Mouse (Mus musculus) right cerebral cortex, postnatal 36 days (tissue): ENCODE data around the gene Rhbdl3.

ENCODE experiments used
- DNase-seq, 2 experiments: peaks; one replicate each; pipeline ENCODE4 v3.0.0; 2022; ENCODE audit warnings: low spot score in 2 of 2, mixed read lengths in 1 of 2

Gene Rhbdl3

DNA sequence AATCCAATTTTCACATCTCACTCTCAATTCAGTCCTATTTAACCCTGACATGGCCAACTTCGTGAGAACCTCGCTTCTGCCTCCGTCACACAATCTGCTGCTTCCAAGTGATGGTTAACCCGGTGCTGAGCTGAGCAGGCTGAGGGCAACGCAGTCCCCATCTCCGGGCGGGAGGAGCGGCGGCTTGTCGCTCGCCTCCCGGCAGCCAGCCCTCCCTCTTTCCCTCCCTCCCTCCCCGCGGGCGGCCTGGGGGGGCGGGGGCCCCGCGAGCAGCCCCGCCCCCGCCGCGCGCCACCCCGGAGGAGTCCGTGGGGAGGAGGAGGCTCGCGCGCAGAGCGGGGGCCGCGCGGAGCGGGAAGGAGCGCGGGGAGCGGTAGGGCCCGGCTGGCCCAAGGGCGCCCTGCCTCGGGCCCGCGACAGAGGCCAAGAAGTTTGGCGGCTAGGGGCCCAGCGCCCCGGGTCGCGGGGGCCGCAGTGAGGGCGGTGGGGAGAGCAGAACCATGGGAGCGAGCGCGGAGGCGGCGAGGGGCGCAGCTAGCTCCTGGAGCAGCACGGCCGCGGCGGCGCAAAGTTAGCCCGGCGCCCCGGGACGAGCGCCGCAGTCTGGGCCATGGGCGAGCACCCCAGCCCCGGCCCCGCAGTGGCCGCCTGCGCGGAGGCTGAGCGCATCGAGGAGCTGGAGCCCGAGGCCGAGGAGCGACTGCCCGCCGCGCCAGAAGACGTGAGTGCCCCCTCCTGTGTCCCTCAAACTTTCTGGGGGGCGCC is at the start of gene Rhbdl3:
TSS of gene Rhbdl3 (plus strand) at position 362 of the 765 bp plus-strand sequence.
- peak; percentile 26 to 45 for DNase-seq

DNA sequence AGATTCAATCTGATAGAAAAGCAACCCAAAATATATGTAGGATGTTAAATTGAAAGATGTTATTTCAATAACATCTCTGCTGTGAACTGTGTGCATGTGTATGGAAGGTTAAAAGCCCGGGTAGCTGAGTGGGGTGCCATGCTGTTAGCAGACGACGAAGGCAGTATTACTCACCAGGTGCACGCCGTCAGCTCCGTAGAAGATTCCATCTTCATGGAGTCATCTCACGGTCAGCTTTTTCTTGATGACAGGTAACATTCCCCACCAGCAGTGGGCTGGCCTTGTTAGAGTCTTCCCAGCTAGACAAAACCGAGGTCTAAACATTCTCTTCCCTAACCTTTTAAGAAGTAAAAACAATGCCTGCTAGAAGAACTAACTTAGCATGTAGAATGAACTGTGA is 36.6 kb upstream of the Rhbdl3 start:
- no peak for DNase-seq

DNA sequence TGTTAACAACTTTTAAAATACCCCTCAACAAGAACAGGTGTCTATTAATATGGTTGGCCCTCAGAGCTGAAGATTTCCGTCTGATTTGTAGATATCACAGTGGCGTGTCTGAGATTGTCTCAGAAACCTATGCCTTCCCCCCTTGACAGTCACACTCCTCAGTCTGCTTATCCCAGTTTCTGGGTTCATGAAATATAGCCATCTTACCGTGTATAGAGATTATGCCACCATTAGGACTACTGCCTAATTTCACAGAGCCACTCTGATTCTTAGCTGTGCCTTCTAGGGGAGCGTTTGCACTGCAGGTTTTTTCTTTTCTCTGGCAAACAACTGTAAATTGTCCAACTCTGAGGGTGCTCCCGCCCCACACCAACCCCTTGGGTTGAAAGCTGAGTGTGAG is 29.6 kb upstream of the Rhbdl3 start:
- no peak for DNase-seq

DNA sequence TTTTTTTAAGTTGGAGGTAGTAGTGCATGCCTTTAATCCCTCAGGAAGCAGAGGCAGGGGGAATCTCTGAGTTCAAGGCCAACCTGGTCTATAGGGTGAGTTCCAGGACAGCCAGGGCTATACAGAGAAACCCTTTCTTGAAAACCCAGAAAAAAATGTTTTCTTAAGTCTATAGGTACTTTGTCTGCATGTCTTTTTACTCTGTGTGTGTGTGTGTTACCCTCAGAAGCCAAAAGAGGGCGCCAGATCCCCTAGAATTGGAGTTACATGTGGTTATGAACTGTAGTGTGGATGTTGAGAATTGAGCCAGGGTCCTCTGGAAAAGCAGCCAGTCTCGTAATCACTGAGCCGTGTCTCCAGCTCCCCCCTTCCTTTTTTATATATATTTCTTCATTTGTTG is 25.7 kb upstream of the Rhbdl3 start:
- no peak for DNase-seq

DNA sequence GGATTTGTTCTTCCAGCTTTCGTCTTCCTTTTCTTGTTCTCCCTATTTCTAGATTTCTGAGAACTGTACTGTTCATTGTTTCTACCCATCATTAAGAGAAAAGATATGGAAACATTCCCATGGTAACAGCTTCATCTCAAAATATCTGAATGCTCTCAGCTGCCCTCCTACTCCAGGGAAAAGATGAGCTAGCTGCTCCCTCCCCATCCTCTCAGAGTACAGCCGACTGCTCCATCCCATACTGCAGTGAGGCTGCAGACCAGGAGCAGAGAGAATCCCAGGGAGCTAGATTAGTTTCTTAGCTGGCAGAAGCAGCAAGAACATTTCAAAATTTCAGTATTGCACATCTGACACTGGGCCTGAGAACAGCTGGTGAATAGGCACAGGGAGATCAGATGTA is 22.7 kb upstream of the Rhbdl3 start:
- no peak for DNase-seq

DNA sequence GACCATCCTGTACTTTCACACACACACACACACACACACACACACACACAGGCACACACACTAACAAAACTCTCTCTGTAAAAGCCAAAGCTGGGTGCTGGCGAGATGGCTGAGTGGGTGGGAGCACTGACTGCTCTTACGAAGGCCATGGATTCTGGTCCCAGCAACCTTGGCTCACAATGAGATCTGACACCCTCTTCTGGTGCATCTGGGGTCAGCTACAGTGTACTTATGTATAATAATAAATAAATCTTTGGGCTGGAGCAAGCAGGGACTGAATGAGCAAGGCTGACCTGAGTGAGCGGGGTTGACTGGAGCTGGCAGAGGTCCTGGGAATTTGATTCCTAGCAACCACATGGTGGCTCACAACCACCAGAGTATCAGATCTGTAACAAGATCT is 16.9 kb upstream of the Rhbdl3 start:
- DNase-seq = no peak

DNA sequence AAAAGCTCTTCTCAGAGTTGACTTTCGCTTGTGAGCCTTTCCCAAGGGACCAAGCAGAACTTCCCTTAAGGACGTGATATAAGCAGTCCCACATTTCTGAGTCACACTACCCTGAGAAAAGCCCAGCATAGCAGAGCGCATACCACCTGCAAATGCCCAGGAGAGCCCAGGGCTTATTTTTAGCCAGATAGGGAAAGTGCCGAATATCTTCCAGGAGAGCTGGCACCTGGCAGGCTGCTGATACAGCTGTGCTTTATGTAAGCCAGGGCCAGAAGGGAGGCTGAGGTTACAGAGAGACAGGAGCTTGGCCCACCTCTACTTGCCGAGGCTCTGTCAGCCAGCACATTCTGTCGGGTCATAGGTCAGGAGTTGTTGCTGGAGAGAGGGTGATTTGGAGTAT is 16.1 kb upstream of the Rhbdl3 start:
- DNase-seq = no peak

DNA sequence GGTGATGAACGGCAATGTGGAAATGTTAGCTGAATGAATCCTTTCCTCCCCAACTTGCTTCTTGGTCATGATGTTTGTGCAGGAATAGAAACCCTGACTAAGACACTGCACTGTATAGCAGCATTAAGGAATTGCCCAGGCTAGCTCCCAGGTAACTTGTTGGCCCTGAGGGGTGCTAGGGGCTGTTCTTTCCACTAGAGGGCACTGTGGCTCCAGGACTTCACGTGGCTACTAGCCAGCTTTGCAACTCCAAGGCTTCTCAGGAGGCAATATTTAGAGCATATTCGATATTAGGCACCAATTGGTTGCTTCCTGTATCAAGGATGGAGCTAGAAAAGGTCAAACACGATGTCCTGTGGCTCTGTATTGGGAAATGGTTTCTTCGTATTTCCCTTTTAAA is 13.6 kb upstream of the Rhbdl3 start:
- DNase-seq = peak; percentile 37 to 45

DNA sequence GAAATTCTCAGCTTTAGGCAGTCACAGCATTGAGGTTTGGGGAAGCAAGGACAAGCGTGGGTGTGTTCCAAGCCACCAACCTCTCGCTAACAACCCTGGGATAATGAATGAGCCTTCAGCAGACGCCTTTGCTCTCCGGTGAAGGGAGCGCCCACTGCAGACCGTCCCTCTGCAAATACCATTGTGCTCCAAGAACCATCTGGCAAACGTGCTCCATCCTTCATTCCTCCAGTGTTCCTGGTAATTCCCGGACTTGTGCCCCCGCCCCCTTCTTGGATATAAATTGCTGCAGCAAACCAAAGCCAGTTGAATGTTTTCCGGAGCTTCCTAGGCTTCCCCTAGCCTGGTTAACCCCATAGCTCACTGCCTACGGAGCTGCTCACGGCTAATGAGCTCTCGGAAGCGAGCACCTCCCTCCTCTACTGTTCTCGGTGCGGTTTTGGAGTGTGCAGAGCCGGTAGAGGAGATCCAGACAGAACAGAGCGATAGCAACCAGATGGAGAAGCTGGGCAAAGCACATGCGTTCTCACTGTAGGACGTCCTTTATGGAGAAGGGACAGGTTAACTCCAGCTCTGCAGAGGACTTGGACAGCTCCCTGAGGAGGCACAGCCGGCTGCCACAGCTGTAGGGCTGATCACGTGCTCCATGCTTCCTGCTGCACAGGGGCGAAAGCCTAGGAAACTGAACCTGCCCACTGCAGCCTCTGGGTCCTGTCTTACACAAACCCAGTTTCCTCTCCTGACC is 10.8 kb upstream of the Rhbdl3 start:
- DNase-seq = peak; percentile 62 to 73

DNA sequence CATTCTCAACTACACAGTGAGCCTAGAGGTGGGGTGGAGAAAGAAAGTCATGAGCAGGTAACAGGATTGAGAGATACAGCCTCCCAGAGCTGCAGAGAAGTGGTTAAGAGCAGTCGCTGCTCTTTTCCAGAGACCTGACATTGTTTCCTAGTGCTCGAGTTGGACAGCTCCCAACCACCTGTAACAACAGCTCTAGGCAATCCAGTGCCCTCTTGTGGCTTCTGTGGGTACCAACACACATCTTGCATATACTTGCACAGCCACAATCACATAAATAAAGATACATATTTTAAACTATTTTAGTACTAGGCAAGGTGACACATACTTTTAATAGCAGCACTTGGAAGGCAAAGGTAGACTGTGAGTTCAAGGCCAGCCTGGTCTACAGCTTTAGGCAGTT is 9.7 kb upstream of the Rhbdl3 start:
- no peak for DNase-seq

DNA sequence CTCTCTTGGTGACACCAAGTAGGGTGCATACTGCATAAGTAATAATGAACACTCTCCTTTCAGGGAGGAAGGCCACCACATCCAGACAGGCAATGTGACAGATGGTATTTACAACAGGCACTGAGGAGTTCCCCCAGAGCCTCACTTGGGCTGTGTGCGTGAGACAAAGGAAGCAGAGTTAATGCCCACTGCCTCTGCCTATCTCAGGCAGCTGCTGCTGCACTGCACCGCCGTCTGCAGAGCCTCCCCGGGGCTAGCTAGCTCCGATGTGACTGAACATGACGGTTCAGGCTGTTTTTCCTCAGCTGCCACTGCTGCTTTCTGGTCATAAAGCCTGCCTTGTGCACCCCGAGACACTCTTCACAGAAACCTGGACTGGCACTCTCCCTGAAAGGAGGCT is 8.2 kb upstream of the Rhbdl3 start:
- no peak for DNase-seq

DNA sequence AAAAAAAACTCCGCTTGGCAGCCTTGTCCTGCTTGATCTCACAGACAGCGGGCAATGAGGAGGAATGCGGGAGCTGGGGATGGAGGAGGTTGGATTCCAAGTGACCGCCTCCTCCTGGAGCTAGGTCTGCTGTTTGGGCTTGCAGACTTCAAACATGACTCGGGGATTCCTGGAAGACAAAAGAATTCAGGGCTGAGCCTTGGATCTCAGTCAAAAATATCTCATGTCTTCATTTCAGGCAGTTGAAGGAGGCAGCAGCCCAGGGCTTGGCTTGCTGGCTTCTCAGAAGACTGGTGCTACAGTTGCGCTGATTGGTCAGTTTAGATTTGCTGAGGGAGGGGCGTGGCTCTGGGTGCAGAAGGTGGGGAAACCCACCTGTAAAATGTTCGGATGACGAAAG is 5.6 kb upstream of the Rhbdl3 start:
- no peak for DNase-seq

DNA sequence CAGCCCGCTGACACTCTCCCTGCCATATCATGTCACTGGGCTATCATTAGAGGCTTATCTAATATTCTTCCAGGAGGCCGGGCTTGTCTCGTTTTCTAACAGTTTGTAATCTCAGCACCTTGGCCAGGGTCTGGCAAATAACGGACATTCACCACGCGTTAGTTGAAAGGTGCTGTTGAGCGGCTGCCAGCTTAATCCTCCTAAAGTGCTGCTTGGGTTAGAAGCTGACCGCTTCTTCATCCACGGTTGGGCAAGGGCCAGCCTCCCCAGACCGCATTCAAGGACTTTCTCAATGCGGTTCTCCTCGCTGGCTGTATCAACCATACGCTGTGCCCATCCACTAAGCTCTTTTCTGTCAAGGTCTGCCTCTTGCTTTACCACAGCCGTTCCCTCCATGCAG is 4.9 kb upstream of the Rhbdl3 start:
- no peak for DNase-seq

DNA sequence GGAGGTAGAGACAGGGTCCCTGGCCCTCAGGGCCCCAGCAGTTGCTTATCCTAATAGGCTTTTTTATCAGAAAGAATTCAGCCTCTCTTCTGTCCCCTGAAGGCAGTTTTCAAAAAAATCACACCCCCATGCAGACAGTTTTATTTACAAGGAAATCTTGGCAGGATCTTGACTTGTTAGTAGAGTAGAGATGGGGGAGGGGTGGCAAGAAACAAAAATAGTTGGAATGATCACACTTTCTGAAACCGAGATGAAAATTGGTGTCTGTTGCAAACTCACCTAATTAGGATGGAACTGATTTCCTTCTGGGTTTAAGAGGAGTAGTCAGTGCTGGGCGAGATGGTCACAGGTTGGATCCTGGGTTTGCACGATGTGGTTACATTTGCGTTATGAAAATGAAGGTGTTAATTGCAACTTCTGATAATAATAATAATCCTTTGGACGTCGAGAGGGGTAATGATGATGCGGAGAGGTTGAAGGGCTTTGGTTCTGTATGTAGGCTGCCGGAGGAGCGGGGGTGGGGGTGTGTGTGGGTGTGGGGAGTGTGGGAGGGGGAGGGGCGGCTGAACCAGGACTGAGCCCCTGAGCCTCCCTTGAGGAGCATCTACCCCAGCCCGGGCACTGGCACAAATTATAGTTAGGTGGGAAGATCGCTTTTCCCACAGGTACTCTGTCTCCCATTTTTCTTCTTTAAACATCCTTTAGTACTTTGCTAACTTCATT is 1.0 kb upstream of the Rhbdl3 start:
- no peak for DNase-seq

DNA sequence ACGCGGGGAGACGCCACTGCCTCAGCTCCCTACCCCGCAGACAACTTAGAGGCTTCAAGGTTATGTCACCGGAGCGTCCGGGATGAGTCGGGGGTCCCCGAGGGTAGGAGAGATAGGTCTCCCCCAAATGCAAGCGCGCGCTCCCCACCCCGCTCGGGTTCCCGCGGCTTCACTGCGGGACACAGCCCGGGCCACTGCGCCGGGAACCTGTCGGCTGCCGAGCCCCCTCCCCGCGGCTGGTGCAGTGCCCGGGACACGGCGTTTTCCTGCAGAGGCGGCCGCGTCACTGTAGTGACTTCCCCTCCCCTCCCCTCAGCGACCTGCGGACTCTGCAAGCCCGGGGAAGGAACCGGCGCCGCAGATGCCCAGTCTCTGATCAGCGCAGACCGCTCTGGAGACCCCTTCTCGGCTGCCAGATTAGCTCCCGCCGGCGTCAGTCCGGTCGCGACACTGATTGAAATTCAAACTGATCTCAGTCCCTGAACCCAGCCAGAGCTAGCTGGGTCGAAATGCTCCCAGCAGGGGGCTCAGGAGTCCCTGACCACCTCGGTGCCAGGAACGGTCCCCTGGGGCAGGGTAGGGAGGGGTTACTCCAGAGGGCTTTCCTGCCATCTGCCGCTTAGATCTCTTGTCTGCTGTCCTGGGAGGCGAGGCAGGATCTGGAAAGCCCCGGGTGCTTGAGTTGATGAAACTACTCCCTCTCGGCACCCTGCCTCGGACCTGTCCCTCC is 769 bp downstream of the Rhbdl3 start:
- no peak for DNase-seq

DNA sequence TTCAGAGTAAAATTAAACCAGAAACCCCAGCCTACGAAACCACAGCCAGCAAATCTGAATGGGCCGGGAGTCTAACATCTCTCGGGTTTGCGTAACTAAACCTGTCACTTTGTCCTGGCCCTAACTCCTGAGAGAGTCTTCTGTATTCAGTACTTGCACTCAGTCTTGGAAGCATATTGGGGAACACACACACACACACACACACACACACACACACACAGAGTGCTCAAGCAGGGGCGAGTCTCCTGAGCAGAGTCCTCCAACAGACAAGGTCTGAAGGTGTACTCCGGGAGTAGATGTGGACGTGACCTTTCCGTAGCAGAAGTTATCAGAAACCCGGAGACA is 1.3 kb downstream of the Rhbdl3 start:
- no peak for DNase-seq

DNA sequence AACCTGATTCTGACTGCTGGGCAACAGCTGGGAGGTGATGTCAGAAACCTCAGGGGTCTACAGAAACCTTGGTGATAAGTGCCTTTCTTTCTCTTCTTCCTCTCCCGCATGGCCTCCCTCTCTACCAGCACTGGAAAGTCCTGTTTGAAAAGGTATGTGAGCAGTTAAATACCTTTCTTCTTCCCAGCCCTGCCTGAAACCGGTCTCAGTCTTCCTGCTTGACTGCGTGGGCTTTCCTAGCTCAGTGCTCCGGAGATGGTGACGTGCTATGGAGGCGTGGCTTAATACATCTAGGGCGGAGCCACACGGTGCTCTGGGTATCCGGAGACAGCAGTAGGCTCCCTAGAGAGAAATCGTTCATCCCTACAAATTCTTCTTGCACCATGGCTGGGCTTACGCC is 1.8 kb downstream of the Rhbdl3 start:
- peak; percentile 77 to 85 for DNase-seq

DNA sequence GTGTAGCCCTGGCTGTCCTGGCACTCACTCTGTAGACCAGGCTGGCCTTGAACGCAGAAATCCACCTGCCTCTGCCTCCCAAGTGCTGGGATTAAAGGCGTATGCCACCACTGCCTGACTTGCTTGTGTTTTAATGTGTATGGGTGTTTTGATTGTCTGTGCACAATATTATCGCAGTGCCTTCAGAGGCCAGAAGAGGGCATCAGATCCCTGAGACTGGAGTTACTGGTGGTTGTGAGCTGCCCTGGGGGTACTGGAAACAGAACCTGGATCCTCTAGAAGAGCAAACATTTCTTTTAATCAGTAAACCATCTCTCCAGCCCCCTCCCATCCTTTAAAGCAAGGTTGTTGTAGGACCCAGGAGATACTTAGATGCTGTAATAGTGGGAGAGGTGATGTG is 3.0 kb downstream of the Rhbdl3 start:
- no peak for DNase-seq

DNA sequence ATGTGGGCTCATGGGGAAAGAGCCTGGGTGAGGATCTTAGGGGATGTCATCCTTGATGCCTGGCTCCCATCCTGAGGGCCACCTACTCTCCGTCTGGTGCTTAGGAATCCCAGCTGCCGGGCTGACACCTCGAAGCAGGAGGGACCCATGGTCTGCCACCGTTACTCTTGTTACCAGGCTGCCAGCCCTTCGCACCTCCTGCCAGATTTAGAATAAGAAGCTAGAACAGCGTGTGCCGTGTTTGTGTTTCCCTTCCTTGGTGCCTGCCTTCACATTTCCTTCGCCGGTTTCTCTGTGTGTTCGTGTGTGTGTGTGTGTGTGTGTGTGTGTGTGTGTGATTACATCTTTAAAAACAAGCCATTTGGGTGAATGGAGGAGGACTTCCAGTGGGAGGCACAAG is 4.1 kb downstream of the Rhbdl3 start:
- DNase-seq = peak; percentile 72 to 81

DNA sequence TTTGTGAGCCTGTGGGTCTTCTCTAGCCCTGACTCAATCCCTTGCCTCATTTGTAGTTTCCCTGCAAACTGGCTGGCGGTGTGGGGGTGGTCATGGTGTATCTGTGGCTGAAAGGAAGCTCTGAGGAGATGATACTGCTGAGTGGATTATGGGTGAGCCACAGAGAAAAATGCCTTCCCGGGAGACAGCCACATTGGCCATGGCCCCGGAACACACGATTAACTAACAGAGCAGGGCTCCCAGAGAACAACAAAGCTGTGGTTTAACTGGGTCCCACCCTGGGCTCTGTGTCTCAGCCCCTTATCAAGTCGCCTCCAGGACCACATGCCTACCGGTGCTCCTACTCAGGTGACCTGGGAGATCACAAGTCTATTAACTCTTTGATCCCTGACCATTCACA is 7.8 kb downstream of the Rhbdl3 start:
- no peak for DNase-seq

DNA sequence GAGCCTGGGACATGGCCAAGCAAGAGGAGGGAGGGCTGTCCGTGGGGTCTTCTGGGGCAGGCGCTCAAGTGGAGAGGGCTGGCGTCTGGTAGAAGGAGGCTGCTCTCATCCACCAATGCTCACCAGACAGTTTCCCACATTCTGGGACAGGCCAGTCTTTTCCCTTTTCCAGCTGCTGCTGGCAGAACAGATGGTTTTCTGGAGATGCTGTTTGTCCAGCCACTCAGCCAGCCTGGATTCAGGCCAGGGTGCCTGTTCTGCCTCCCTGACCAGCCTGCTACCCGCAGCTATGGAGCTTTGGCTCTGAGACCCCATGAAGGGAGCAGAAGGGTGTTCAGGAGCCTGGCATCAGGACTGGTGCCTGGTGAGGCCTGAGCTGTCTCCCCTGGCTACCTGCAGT is 10.6 kb downstream of the Rhbdl3 start:
- DNase-seq = no peak

DNA sequence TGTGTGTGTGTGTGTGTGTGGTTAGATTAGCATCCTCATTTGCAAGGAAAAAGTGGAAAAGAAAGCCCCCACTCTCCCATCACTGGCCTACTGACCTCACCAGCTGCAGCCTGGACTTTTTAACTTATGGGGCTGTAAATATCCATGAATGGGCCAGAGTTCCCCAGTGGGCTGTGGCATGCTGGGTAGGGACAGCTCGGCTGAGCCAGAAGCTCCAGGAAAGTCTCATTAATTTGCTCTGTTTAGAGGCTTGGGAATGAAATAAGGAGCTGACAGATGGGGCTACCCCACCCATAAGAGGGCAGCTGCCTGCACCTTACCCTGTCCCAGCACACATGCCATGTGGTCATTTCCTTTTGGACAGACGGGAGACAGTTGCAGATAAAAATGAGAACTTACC is 11.3 kb downstream of the Rhbdl3 start:
- no peak for DNase-seq
